Mouse (Mus musculus): ENCODE results near the gene Washc4. TPM values are rescaled to one million over a fixed set of nuclear protein-coding genes. Genes with fewer than 3 reads are reported as not detected.
A peak's percentile ranks its signal among the peaks of the same experiment; 100 is the strongest.

Gene Washc4
- polyA plus RNA-seq, 1 experiment, result 4.0 TPM

- no peak for DNase-seq
- 0 out of 2 replicates have a peak, but pooled peaks cover 4% of the 10 kb centered on the region for H3K4me1 ChIP-seq (ENCODE audit: control insufficient read depth, insufficient read depth, low read length)
- H3K36me3 ChIP-seq (ENCODE audit: control insufficient read depth, insufficient read depth, low read length), result no peaks in the 10 kb centered on the region; the same call in 1 of the 2 replicates
- H3K27me3 ChIP-seq (replicated peaks; ENCODE audit: control insufficient read depth, insufficient read depth, low read length), result no peaks in the 10 kb centered on the region
- no peak overlapping the region for H3K4me3 ChIP-seq (ENCODE audit: insufficient read depth, low read depth, low read length)
- 88% methylated on average over 4 of the region's 4 CpGs for WGBS
- no peak overlapping the region for H3K27ac ChIP-seq (ENCODE audit: insufficient read depth, low read depth, low read length)
- TF ChIP-seq CTCF (conservative IDR thresholded peaks at IDR 0.05; ENCODE audit: insufficient read depth, insufficient read length, low read depth, low read length) (no peak), POLR2A (IDR thresholded peaks at IDR 0.05; ENCODE audit: low read depth, low read length) (no peak)
Observed at GRCm38 (mm10) chr10:83628241-83628640, 84.7 kb downstream of the Washc4 start.

GRCm38 (mm10) chr10:83629190-83629781 is 85.7 kb downstream of the Washc4 start:
- no peak overlapping the region for H3K4me3 ChIP-seq (ENCODE audit: insufficient read depth, low read depth, low read length)
- 54% methylated on average over 12 of the region's 12 CpGs for WGBS
- TF ChIP-seq CTCF (conservative IDR thresholded peaks at IDR 0.05; ENCODE audit: insufficient read depth, insufficient read length, low read depth, low read length), result no peak
- no peak for TF ChIP-seq POLR2A (IDR thresholded peaks at IDR 0.05; ENCODE audit: low read depth, low read length)
- no peak for DNase-seq
- H3K4me1 ChIP-seq (ENCODE audit: control insufficient read depth, insufficient read depth, low read length), result 0 out of 2 replicates have a peak, but pooled peaks cover 4% of the 10 kb centered on the region
- H3K27ac ChIP-seq (ENCODE audit: insufficient read depth, low read depth, low read length), result no peak overlapping the region
- H3K36me3 ChIP-seq (ENCODE audit: control insufficient read depth, insufficient read depth, low read length), result no peaks in the 10 kb centered on the region; the same call in 1 of the 2 replicates
- no peaks in the 10 kb centered on the region for H3K27me3 ChIP-seq (replicated peaks; ENCODE audit: control insufficient read depth, insufficient read depth, low read length)

GRCm38 (mm10) chr10:83629878-83630277 is 86.3 kb downstream of the Washc4 start:
- no peaks in the 10 kb centered on the region for H3K36me3 ChIP-seq (ENCODE audit: control insufficient read depth, insufficient read depth, low read length)
- H3K27me3 ChIP-seq (replicated peaks; ENCODE audit: control insufficient read depth, insufficient read depth, low read length), result no peaks in the 10 kb centered on the region
- WGBS, result 93% methylated on average over 5 of the region's 5 CpGs
- no peak overlapping the region for H3K4me3 ChIP-seq (ENCODE audit: insufficient read depth, low read depth, low read length)
- no peak for DNase-seq
- TF ChIP-seq POLR2A (IDR thresholded peaks at IDR 0.05; ENCODE audit: low read depth, low read length), result no peak
- no peak for TF ChIP-seq CTCF (conservative IDR thresholded peaks at IDR 0.05; ENCODE audit: insufficient read depth, insufficient read length, low read depth, low read length)
- H3K4me1 ChIP-seq (ENCODE audit: control insufficient read depth, insufficient read depth, low read length), result 0 out of 2 replicates have a peak, but pooled peaks cover 4% of the 10 kb centered on the region
- no peak overlapping the region for H3K27ac ChIP-seq (ENCODE audit: insufficient read depth, low read depth, low read length)

- H3K27ac ChIP-seq (ENCODE audit: insufficient read depth, low read depth, low read length), result no peak overlapping the region
- H3K27me3 ChIP-seq (replicated peaks; ENCODE audit: control insufficient read depth, insufficient read depth, low read length), result no peaks in the 10 kb centered on the region
- 0 out of 2 replicates have a peak, but pooled peaks cover 4% of the 10 kb centered on the region for H3K4me1 ChIP-seq (ENCODE audit: control insufficient read depth, insufficient read depth, low read length)
- DNase-seq, result no peak
- no peak overlapping the region for H3K4me3 ChIP-seq (ENCODE audit: insufficient read depth, low read depth, low read length)
- no peaks in the 10 kb centered on the region for H3K36me3 ChIP-seq (ENCODE audit: control insufficient read depth, insufficient read depth, low read length)
- WGBS, result 51% methylated on average over 3 of the region's 3 CpGs
- TF ChIP-seq CTCF (conservative IDR thresholded peaks at IDR 0.05; ENCODE audit: insufficient read depth, insufficient read length, low read depth, low read length), result no peak
- no peak for TF ChIP-seq POLR2A (IDR thresholded peaks at IDR 0.05; ENCODE audit: low read depth, low read length)
Observed at GRCm38 (mm10) chr10:83630899-83631298, 87.3 kb downstream of the Washc4 start.

GRCm38 (mm10) chr10:83631775-83632174 is 88.2 kb downstream of the Washc4 start:
- Histone ChIP-seq H3K4me1 (ENCODE audit: control insufficient read depth, insufficient read depth, low read length) (0 out of 2 replicates have a peak, but pooled peaks cover 4% of the 10 kb centered on the region), H3K27ac (ENCODE audit: insufficient read depth, low read depth, low read length) (no peak overlapping the region), H3K27me3 (replicated peaks; ENCODE audit: control insufficient read depth, insufficient read depth, low read length) (no peaks in the 10 kb centered on the region), H3K4me3 (ENCODE audit: insufficient read depth, low read depth, low read length) (no peak overlapping the region), H3K36me3 (ENCODE audit: control insufficient read depth, insufficient read depth, low read length) (no peaks in the 10 kb centered on the region)
- DNase-seq, result no peak
- WGBS, result 88% methylated on average over 10 of the region's 10 CpGs
- no peak for TF ChIP-seq CTCF (conservative IDR thresholded peaks at IDR 0.05; ENCODE audit: insufficient read depth, insufficient read length, low read depth, low read length)
- no peak for TF ChIP-seq POLR2A (IDR thresholded peaks at IDR 0.05; ENCODE audit: low read depth, low read length)

- WGBS, result 82% methylated on average over 7 of the region's 7 CpGs
- H3K4me1 ChIP-seq (ENCODE audit: control insufficient read depth, insufficient read depth, low read length), result 0 out of 2 replicates have a peak, but pooled peaks cover 6% of the 10 kb centered on the region
Observed at GRCm38 (mm10) chr10:83632806-83633374, 89.3 kb downstream of the Washc4 start.

GRCm38 (mm10) chr10:83634461-83634860 is 90.9 kb downstream of the Washc4 start:
- Histone ChIP-seq H3K36me3 (ENCODE audit: control insufficient read depth, insufficient read depth, low read length) (no peaks in the 10 kb centered on the region), H3K27me3 (replicated peaks; ENCODE audit: control insufficient read depth, insufficient read depth, low read length) (no peaks in the 10 kb centered on the region), H3K27ac (ENCODE audit: insufficient read depth, low read depth, low read length) (no peak overlapping the region), H3K4me1 (ENCODE audit: control insufficient read depth, insufficient read depth, low read length) (0 out of 2 replicates have a peak, but pooled peaks cover 6% of the 10 kb centered on the region), H3K4me3 (ENCODE audit: insufficient read depth, low read depth, low read length) (no peak overlapping the region)
- WGBS, result 46% methylated on average over 5 of the region's 5 CpGs
- TF ChIP-seq POLR2A (IDR thresholded peaks at IDR 0.05; ENCODE audit: low read depth, low read length) (no peak), CTCF (conservative IDR thresholded peaks at IDR 0.05; ENCODE audit: insufficient read depth, insufficient read length, low read depth, low read length) (no peak)
- DNase-seq, result peak; percentile 41

More at GRCm38 (mm10) chr10:83632806-83633374, 89.3 kb downstream of the Washc4 start:
- no peak for TF ChIP-seq POLR2A (IDR thresholded peaks at IDR 0.05; ENCODE audit: low read depth, low read length)
- no peak for TF ChIP-seq CTCF (conservative IDR thresholded peaks at IDR 0.05; ENCODE audit: insufficient read depth, insufficient read length, low read depth, low read length)
- Histone ChIP-seq H3K27ac (ENCODE audit: insufficient read depth, low read depth, low read length) (no peak overlapping the region), H3K36me3 (ENCODE audit: control insufficient read depth, insufficient read depth, low read length) (no peaks in the 10 kb centered on the region), H3K4me3 (ENCODE audit: insufficient read depth, low read depth, low read length) (no peak overlapping the region), H3K27me3 (replicated peaks; ENCODE audit: control insufficient read depth, insufficient read depth, low read length) (no peaks in the 10 kb centered on the region)
- no peak for DNase-seq
